Mouse (Mus musculus) lung, postnatal 0 days (tissue): Measurements from ENCODE around the gene Evx2.

ENCODE experiments used
- CTCF ChIP-seq: IDR thresholded peaks from 2 replicates; pipeline ENCODE4 v1.5.1; 2016; ENCODE audit warnings: antibody characterized with exemption, mild to moderate bottlenecking
- EP300 ChIP-seq: IDR thresholded peaks from 2 replicates; pipeline ENCODE4 v1.6.1; 2016; ENCODE audit warnings: antibody characterized with exemption, mild to moderate bottlenecking, control low read depth

DNA sequence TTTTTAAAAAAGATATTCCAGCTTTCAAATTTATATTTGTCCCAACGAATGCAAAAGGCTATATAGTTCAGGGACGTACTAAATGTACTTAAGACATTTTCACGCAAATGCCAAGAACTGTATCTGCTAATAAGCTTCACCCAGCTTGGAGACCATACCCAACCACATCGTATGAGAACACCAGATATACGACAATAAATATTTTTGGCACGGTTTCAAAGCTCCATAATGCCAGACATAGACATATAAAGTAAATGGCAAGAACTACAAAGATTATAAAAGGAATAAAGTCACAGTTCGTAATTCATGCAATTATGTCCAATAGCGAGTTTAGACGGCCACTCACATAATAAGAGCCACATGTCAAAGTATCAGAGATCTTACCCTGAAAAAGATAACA is 41.7 kb downstream of the Evx2 start:
- TF ChIP-seq CTCF = no peak
- no peak for TF ChIP-seq EP300
